In the genomic region with DNA sequence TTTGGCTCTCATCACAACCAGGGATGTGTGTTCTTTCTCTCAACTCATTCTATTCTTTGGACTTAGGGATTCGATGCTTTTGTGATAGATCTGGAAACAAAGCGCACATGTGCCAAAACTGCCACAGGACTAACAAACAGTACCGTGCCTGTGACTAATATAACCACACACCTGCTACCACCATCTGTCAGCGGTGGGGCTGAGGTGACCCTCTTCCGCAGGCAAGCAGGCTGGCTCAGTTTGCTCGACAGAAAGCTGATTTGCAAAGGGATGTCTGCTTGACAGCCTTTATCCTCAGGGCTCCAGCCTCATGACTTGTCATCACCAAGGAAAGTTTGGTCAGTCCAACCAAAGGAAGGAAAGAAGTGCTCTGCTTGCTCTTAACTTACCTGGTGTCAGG, we compare ENCODE assay signal across 16 mouse cellular contexts.
DNase-seq lines count a peak whose midpoint lies in the region; ATAC-seq and TF ChIP-seq lines count a peak whose summit lies in the region.
"Had no signal": no experiment of that assay in that cellular context is flagged by ENCODE, and none has a peak within 500 bp of the region (broad histone marks: within the 10 kb centered on the region; RNA-seq: fewer than 3 reads in every experiment).

No protein-coding gene starts in this region.

- no peak overlapping the region for H3K4me2 ChIP-seq in hindbrain, embryonic 13.5 days
- H3K4me2 ChIP-seq in hindbrain, embryonic 11.5 days (replicated peaks; ENCODE audit: low read depth, low read length) = no peak overlapping the region
- no peak overlapping the region for H3K4me2 ChIP-seq in hindbrain, embryonic 15.5 days
- no peak overlapping the region for H3K4me2 ChIP-seq in intestine, postnatal 0 days (replicated peaks; ENCODE audit: low read depth)

- H3K36me3 ChIP-seq in hindbrain, embryonic 13.5 days = no peaks in the 10 kb centered on the region
- H3K36me3 ChIP-seq in hindbrain, embryonic 11.5 days (ENCODE audit: control insufficient read depth, insufficient read depth, low read length) = no peaks in the 10 kb centered on the region
- H3K36me3 ChIP-seq in hindbrain, embryonic 15.5 days = no peaks in the 10 kb centered on the region
- H3K36me3 ChIP-seq in intestine, postnatal 0 days (ENCODE audit: control insufficient read depth, insufficient read depth) = no peaks in the 10 kb centered on the region
- H3K36me3 ChIP-seq: G1E; heart, embryonic 10.5 days; midbrain, embryonic 10.5 days had no signal

- 48% methylated on average over 6 of the region's 6 CpGs for WGBS in hindbrain, embryonic 13.5 days
- whole genome bisulfite sequencing in hindbrain, embryonic 11.5 days = 78% methylated on average over 6 of the region's 6 CpGs
- WGBS in hindbrain, embryonic 15.5 days = 50% methylated on average over 6 of the region's 6 CpGs
- 78% methylated on average over 6 of the region's 6 CpGs for WGBS in intestine, postnatal 0 days

- TF ChIP-seq CTCF in intestine, postnatal 0 days (IDR thresholded peaks at IDR 0.05; ENCODE audit: low read depth) = no peak

- H3K27me3 ChIP-seq in hindbrain, embryonic 13.5 days = no peaks in the 10 kb centered on the region
- no peaks in the 10 kb centered on the region for H3K27me3 ChIP-seq in hindbrain, embryonic 11.5 days (ENCODE audit: control insufficient read depth, insufficient read depth, low read length)
- H3K27me3 ChIP-seq in hindbrain, embryonic 15.5 days = no peaks in the 10 kb centered on the region
- no peaks in the 10 kb centered on the region for H3K27me3 ChIP-seq in intestine, postnatal 0 days (replicated peaks; ENCODE audit: control insufficient read depth, insufficient read depth, low read length)

- DNase-seq in hindbrain, embryonic 11.5 days (ENCODE audit: low spot score) = no peak
- peak; percentile 98 for DNase-seq in brain, adult 2 months (ENCODE audit: low read depth, low spot score)
- peak; percentile 94 for DNase-seq in cerebellum, adult 9-11 months
- DNase-seq in right cerebral cortex, postnatal 25 days = no peak
- no peak for DNase-seq in adrenal gland, postnatal 4 days (ENCODE audit: low spot score in 2 of 2)
- DNase-seq: adrenal gland, postnatal 10 days; B cell, adult 2 months; heart, postnatal 36 days; kidney, adult 18-20 months; kidney, postnatal 4 days had no signal

- no peak overlapping the region for H3K9ac ChIP-seq in hindbrain, embryonic 13.5 days
- no peak overlapping the region for H3K9ac ChIP-seq in hindbrain, embryonic 11.5 days (ENCODE audit: low read depth, low read length)
- no peak overlapping the region for H3K9ac ChIP-seq in hindbrain, embryonic 15.5 days
- H3K9ac ChIP-seq in intestine, postnatal 0 days (ENCODE audit: low read depth, low read length) = no peak overlapping the region

- no peaks in the 10 kb centered on the region for H3K9me3 ChIP-seq in hindbrain, embryonic 13.5 days
- H3K9me3 ChIP-seq in hindbrain, embryonic 11.5 days (ENCODE audit: control insufficient read depth, low read length) = no peaks in the 10 kb centered on the region
- H3K9me3 ChIP-seq in hindbrain, embryonic 15.5 days = no peaks in the 10 kb centered on the region
- no peaks in the 10 kb centered on the region for H3K9me3 ChIP-seq in intestine, postnatal 0 days (ENCODE audit: control insufficient read depth)
- H3K9me3 ChIP-seq: heart, embryonic 10.5 days; midbrain, embryonic 10.5 days had no signal

- H3K27ac ChIP-seq in hindbrain, embryonic 13.5 days = peak overlapping the region; percentile 53; the same call in 1 of the 2 replicates
- no peak overlapping the region for H3K27ac ChIP-seq in hindbrain, embryonic 11.5 days (ENCODE audit: low read depth, low read length)
- H3K27ac ChIP-seq in hindbrain, embryonic 15.5 days (replicated peaks) = 0 out of 2 replicates have a peak overlapping the region, but pooled peaks have one; percentile 6
- H3K27ac ChIP-seq in intestine, postnatal 0 days (ENCODE audit: low read depth, low read length) = no peak overlapping the region
- H3K27ac ChIP-seq: heart, embryonic 10.5 days; midbrain, embryonic 10.5 days had no signal

- no peak for ATAC-seq in hindbrain, embryonic 13.5 days (ENCODE audit: low FRiP score)
- ATAC-seq in hindbrain, embryonic 11.5 days (ENCODE audit: low FRiP score) = no peak
- no peak for ATAC-seq in hindbrain, embryonic 15.5 days (ENCODE audit: low FRiP score, low read depth)
- no peak for ATAC-seq in intestine, postnatal 0 days

- H3K4me3 ChIP-seq in hindbrain, embryonic 13.5 days = no peak overlapping the region
- no peak overlapping the region for H3K4me3 ChIP-seq in hindbrain, embryonic 11.5 days (ENCODE audit: low read depth, low read length)
- no peak overlapping the region for H3K4me3 ChIP-seq in hindbrain, embryonic 15.5 days
- H3K4me3 ChIP-seq in intestine, postnatal 0 days (ENCODE audit: low read depth, low read length) = no peak overlapping the region
- H3K4me3 ChIP-seq: heart, embryonic 10.5 days; midbrain, embryonic 10.5 days had no signal

- peaks cover 35% of the 10 kb centered on the region for H3K4me1 ChIP-seq in hindbrain, embryonic 13.5 days (replicated peaks)
- H3K4me1 ChIP-seq in hindbrain, embryonic 11.5 days (replicated peaks; ENCODE audit: control insufficient read depth, insufficient read depth, low read length) = no peaks in the 10 kb centered on the region
- peaks cover 14% of the 10 kb centered on the region for H3K4me1 ChIP-seq in hindbrain, embryonic 15.5 days (replicated peaks)
- no peaks in the 10 kb centered on the region for H3K4me1 ChIP-seq in intestine, postnatal 0 days (replicated peaks; ENCODE audit: control insufficient read depth, insufficient read depth, low read length)
- H3K4me1 ChIP-seq: heart, embryonic 10.5 days; midbrain, embryonic 10.5 days had no signal

Comparison
In these comparisons a context has a peak if more than half of its experiments do, and no peak if none do; other contexts are left out.
1. H3K27ac ChIP-seq: peak in hindbrain, embryonic 13.5 days (single experiment) and hindbrain, embryonic 15.5 days (single experiment); none in hindbrain, embryonic 11.5 days (single experiment) and intestine, postnatal 0 days (single experiment).
2. DNase-seq: peak in brain, adult 2 months (single experiment) and cerebellum, adult 9-11 months (single experiment); none in hindbrain, embryonic 11.5 days (single experiment), right cerebral cortex, postnatal 25 days (single experiment) and adrenal gland, postnatal 4 days (0 of 2).